Mouse (Mus musculus) neural tube, embryonic 14.5 days (tissue): ENCODE data around the gene Aldh2. TPM values are rescaled to one million over a fixed set of nuclear protein-coding genes. Genes with fewer than 3 reads are reported as not detected.
"Not testable (repeated sequence)": the region's sequence is repeated elsewhere in the genome, so short reads cannot be mapped to it uniquely, and the experiment has no call there.

Experiments used
- ATAC-seq: fragments of 200-750 bp; cut with Nextera tagmentation; 2 replicates; pipeline ENCODE4 v1.8.0; 2017; ENCODE audit warnings: low read depth, mild to moderate bottlenecking, moderate TSS enrichment, moderate library complexity
- H3K27ac ChIP-seq: fragments of 300-500 bp; sonication (generic); 2 replicates; pipeline ENCODE4 v1.5.1; 2014; ENCODE audit warnings: low read depth, mild to moderate bottlenecking, control low read depth, low read length, moderate library complexity, mixed read lengths
- H3K27me3 ChIP-seq: fragments of 300-500 bp; sonication (generic); 2 replicates; pipeline ENCODE4 v1.6.1; 2014; ENCODE audit warnings: low read length; ENCODE audit not compliant: control insufficient read depth, insufficient read depth
- H3K36me3 ChIP-seq: fragments of 300-500 bp; sonication (generic); 2 replicates; pipeline ENCODE4 v1.6.1; 2014; ENCODE audit warnings: low read length, mixed read lengths; ENCODE audit not compliant: control insufficient read depth, insufficient read depth
- H3K4me1 ChIP-seq: fragments of 300-500 bp; sonication (generic); 2 replicates; pipeline ENCODE4 v1.6.1; 2014; ENCODE audit warnings: low read length; ENCODE audit not compliant: control insufficient read depth, insufficient read depth
- H3K4me2 ChIP-seq: fragments of 300-500 bp; sonication (generic); 2 replicates; pipeline ENCODE4 v1.6.1; 2014; ENCODE audit warnings: mild to moderate bottlenecking, low read depth, low read length, control low read depth
- H3K4me3 ChIP-seq: fragments of 300-500 bp; sonication (generic); 2 replicates; pipeline ENCODE4 v1.5.1; 2014; ENCODE audit warnings: low read depth, low read length, control low read depth, mixed read lengths
- H3K9ac ChIP-seq: fragments of 300-500 bp; sonication (generic); replicated peaks from 2 replicates; pipeline ENCODE4 v1.6.1; 2014; ENCODE audit warnings: low read depth, mild to moderate bottlenecking, control low read depth, low read length, mixed read lengths
- H3K9me3 ChIP-seq: fragments of 300-500 bp; sonication (generic); 2 replicates; pipeline ENCODE4 v1.6.1; 2016; ENCODE audit warnings: low read length; ENCODE audit not compliant: control insufficient read depth
- WGBS: fragments of 180-500 bp; shearing (Covaris S2); extraction: QIAGEN DNeasy Blood & Tissue Kit; methylation state at CpG from one replicate; pipeline ENCODE4 v1.1.7; 2014; 5-methylcytosine and 5-hydroxymethylcytosine counted together
- polyA plus RNA-seq: library from polyadenylated mRNA; unstranded; fragments of >200 nt; fragmentation: Nextera tagmentation; extraction: Ambion mirVana; gene quantifications from 2 replicates; pipeline ENCODE4 v1.2.1, GENCODE M21; 2014

Gene Aldh2
- polyA plus RNA-seq, 1 experiment from 2014 or later = 39.0 TPM

GRCm38 (mm10) chr5:121618592-121619513, 25.2 kb upstream of the Aldh2 start, which contains the start of gene Acad12:
Gene Acad12 (minus strand): TSS chr5:121618938.
- Histone ChIP-seq H3K9ac (peak within 1 kb of the TSS; percentile 70), H3K9me3 (no peaks in the 10 kb centered on the region), H3K4me2 (peak within 1 kb of the TSS; percentile 73), H3K27ac (peak within 1 kb of the TSS; percentile 70), H3K4me3 (peak within 1 kb of the TSS; percentile 75), H3K4me1 (peaks cover 6% of the 10 kb centered on the region; the same call in 1 of the 2 replicates), H3K27me3 (no peaks in the 10 kb centered on the region), H3K36me3 (no peaks in the 10 kb centered on the region)
- ATAC-seq = peak; percentile 86
- 1% methylated on average over 54 of the region's 58 CpGs for WGBS

- not testable (repeated sequence) for H3K36me3 ChIP-seq, H3K4me1 ChIP-seq, H3K9ac ChIP-seq, ATAC-seq, H3K27ac ChIP-seq, H3K9me3 ChIP-seq, H3K27me3 ChIP-seq, H3K4me2 ChIP-seq, H3K4me3 ChIP-seq
- 87% methylated on average over 3 of the region's 3 CpGs for WGBS
Measured at GRCm38 (mm10) chr5:121614921-121615320, 21.3 kb upstream of the Aldh2 start.

GRCm38 (mm10) chr5:121612036-121612435, 18.4 kb upstream of the Aldh2 start:
- WGBS = 72% methylated on average over 6 of the region's 6 CpGs
- no peaks in the 10 kb centered on the region for H3K9me3 ChIP-seq
- no peaks in the 10 kb centered on the region for H3K4me1 ChIP-seq
- no peak overlapping the region for H3K4me3 ChIP-seq
- no peak overlapping the region for H3K9ac ChIP-seq
- ATAC-seq = no peak
- no peaks in the 10 kb centered on the region for H3K36me3 ChIP-seq
- no peak overlapping the region for H3K4me2 ChIP-seq
- no peaks in the 10 kb centered on the region for H3K27me3 ChIP-seq
- H3K27ac ChIP-seq = no peak overlapping the region

GRCm38 (mm10) chr5:121609556-121610135, 16.0 kb upstream of the Aldh2 start:
- H3K36me3 ChIP-seq, H3K27me3 ChIP-seq, H3K4me1 ChIP-seq, H3K4me3 ChIP-seq, ATAC-seq, H3K9ac ChIP-seq, H3K4me2 ChIP-seq, H3K9me3 ChIP-seq, H3K27ac ChIP-seq: not testable (repeated sequence)
- 56% methylated on average over 7 of the region's 8 CpGs for WGBS

GRCm38 (mm10) chr5:121606151-121606550, 12.5 kb upstream of the Aldh2 start:
- no peak for ATAC-seq
- WGBS = 0% methylated on average over 2 of the region's 2 CpGs
- no peaks in the 10 kb centered on the region for H3K4me1 ChIP-seq
- H3K4me3 ChIP-seq = no peak overlapping the region
- H3K27me3 ChIP-seq = no peaks in the 10 kb centered on the region
- no peaks in the 10 kb centered on the region for H3K9me3 ChIP-seq
- no peak overlapping the region for H3K4me2 ChIP-seq
- no peak overlapping the region for H3K27ac ChIP-seq
- no peaks in the 10 kb centered on the region for H3K36me3 ChIP-seq
- H3K9ac ChIP-seq = no peak overlapping the region

GRCm38 (mm10) chr5:121603815-121604214, 10.2 kb upstream of the Aldh2 start:
- H3K9me3 ChIP-seq, H3K4me2 ChIP-seq, H3K9ac ChIP-seq, ATAC-seq, H3K27ac ChIP-seq, H3K4me1 ChIP-seq, H3K27me3 ChIP-seq, H3K36me3 ChIP-seq, H3K4me3 ChIP-seq: not testable (repeated sequence)
- WGBS = 92% methylated on average over 1 of the region's 1 CpGs

- no peaks in the 10 kb centered on the region for H3K36me3 ChIP-seq
- H3K4me1 ChIP-seq = no peaks in the 10 kb centered on the region
- ATAC-seq = no peak
- H3K4me2 ChIP-seq = no peak overlapping the region
- no peak overlapping the region for H3K4me3 ChIP-seq
- H3K27me3 ChIP-seq = no peaks in the 10 kb centered on the region
- WGBS = 32% methylated on average over 9 of the region's 9 CpGs
- H3K9ac ChIP-seq = no peak overlapping the region
- H3K9me3 ChIP-seq = no peaks in the 10 kb centered on the region
- no peak overlapping the region for H3K27ac ChIP-seq
Measured at GRCm38 (mm10) chr5:121601547-121602299, 8.1 kb upstream of the Aldh2 start.

- 68% methylated on average over 13 of the region's 13 CpGs for WGBS
- no peak for ATAC-seq
- no peaks in the 10 kb centered on the region for H3K9me3 ChIP-seq
Measured at GRCm38 (mm10) chr5:121598871-121599610, 5.4 kb upstream of the Aldh2 start.

More at GRCm38 (mm10) chr5:121598871-121599610, 5.4 kb upstream of the Aldh2 start:
- Histone ChIP-seq H3K4me3 (no peak overlapping the region), H3K4me1 (peaks cover under 1% of the 10 kb centered on the region; the same call in 1 of the 2 replicates), H3K4me2 (no peak overlapping the region), H3K27me3 (no peaks in the 10 kb centered on the region), H3K27ac (no peak overlapping the region), H3K9ac (no peak overlapping the region), H3K36me3 (no peaks in the 10 kb centered on the region)
